Mouse (Mus musculus) liver, embryonic 14.5 days (tissue): Measurements from ENCODE around the gene Fkbp8. TPM values are rescaled to one million over a fixed set of nuclear protein-coding genes. Genes with fewer than 3 reads are reported as not detected.
"Not testable (repeated sequence)": the region's sequence is repeated elsewhere in the genome, so short reads cannot be mapped to it uniquely, and the experiment has no call there.

Experiments
- ATAC-seq: fragments of 200-750 bp; cut with Nextera tagmentation; 2 replicates; pipeline ENCODE4 v1.8.0; 2017; ENCODE audit warnings: moderate number of reproducible peaks, mild to moderate bottlenecking, moderate library complexity; ENCODE audit not compliant: insufficient read depth
- DNase-seq, 3 experiments: peaks; one replicate each; pipeline ENCODE4 v3.0.0-alpha.2; 2012 to 2013; ENCODE audit warnings: low read depth in 3 of 3, low spot score in 3 of 3
- H3K27ac ChIP-seq: fragments of 300-500 bp; sonication (generic); 2 replicates; pipeline ENCODE4 v1.5.1; 2014; ENCODE audit warnings: moderate library complexity, mild to moderate bottlenecking, control low read depth, inconsistent platforms
- H3K27me3 ChIP-seq: fragments of 300-500 bp; sonication (generic); 2 replicates; pipeline ENCODE4 v1.6.1; 2014; ENCODE audit warnings: mild to moderate bottlenecking, low read length, moderate library complexity; ENCODE audit not compliant: control insufficient read depth, insufficient read depth
- H3K36me3 ChIP-seq: fragments of 300-500 bp; sonication (generic); replicated peaks from 2 replicates; pipeline ENCODE4 v1.6.1; 2014; ENCODE audit warnings: low read depth; ENCODE audit not compliant: control insufficient read depth, insufficient read depth
- H3K4me1 ChIP-seq, 2 experiments: fragments of 200-500 bp in 1 of 2; fragments of 300-500 bp in 1 of 2; sonication (generic) in 1 of 2; replicated peaks; 2 replicates each; pipeline ENCODE4 v1.6.1; 2012 to 2014; ENCODE audit warnings: antibody characterized with exemption in 1 of 2, inconsistent platforms in 1 of 2, low read length in 1 of 2; ENCODE audit not compliant: control insufficient read depth in 2 of 2, insufficient read depth in 2 of 2
- H3K4me2 ChIP-seq: fragments of 300-500 bp; sonication (generic); 2 replicates; pipeline ENCODE4 v1.6.1; 2014; ENCODE audit warnings: low read depth, mild to moderate bottlenecking, control low read depth, moderate library complexity
- H3K4me3 ChIP-seq, 2 experiments: fragments of 200-500 bp in 1 of 2; fragments of 300-500 bp in 1 of 2; sonication (generic) in 1 of 2; 2 replicates each; pipeline ENCODE4 v1.5.1; 2012 to 2014; ENCODE audit warnings: low read depth in 2 of 2, low read length in 2 of 2, mild to moderate bottlenecking in 2 of 2, control low read depth in 1 of 2, inconsistent platforms in 1 of 2, moderate library complexity in 1 of 2; ENCODE audit not compliant: insufficient read depth in 1 of 2
- H3K9ac ChIP-seq: fragments of 300-500 bp; sonication (generic); replicated peaks from 2 replicates; pipeline ENCODE4 v1.6.1; 2014; ENCODE audit warnings: mild to moderate bottlenecking, control low read depth, moderate library complexity
- H3K9me3 ChIP-seq: fragments of 300-500 bp; sonication (generic); 2 replicates; pipeline ENCODE4 v1.6.1; 2016; ENCODE audit warnings: low read length, mixed read lengths; ENCODE audit not compliant: control insufficient read depth
- CTCF ChIP-seq: IDR thresholded peaks from 2 replicates; pipeline ENCODE4 v1.5.1; 2016; ENCODE audit warnings: antibody characterized with exemption, low read depth, control low read depth
- EP300 ChIP-seq: IDR thresholded peaks from 2 replicates; pipeline ENCODE4 v1.6.1; 2016; ENCODE audit warnings: antibody characterized with exemption, low read depth
- WGBS: fragments of 180-500 bp; shearing (Covaris S2); extraction: QIAGEN DNeasy Blood & Tissue Kit; methylation state at CpG from one replicate; pipeline ENCODE4 v1.1.7; 2014; ENCODE audit not compliant: insufficient replicate concordance; 5-methylcytosine and 5-hydroxymethylcytosine counted together
- polyA plus RNA-seq, 2 experiments: library from polyadenylated mRNA; depleted of rRNA in 1 of 2; stranded (reverse) in 1 of 2; unstranded in 1 of 2; fragments of >200 nt; fragmentation: Nextera tagmentation in 1 of 2; extraction: Ambion mirVana in 1 of 2; gene quantifications; 2 replicates each; pipeline versions ENCODE4 v1.2.1 to v1.2.3; 2012 to 2014

The Fkbp8 gene
- polyA plus RNA-seq, 2 experiments: 114 to 149 TPM

DNA sequence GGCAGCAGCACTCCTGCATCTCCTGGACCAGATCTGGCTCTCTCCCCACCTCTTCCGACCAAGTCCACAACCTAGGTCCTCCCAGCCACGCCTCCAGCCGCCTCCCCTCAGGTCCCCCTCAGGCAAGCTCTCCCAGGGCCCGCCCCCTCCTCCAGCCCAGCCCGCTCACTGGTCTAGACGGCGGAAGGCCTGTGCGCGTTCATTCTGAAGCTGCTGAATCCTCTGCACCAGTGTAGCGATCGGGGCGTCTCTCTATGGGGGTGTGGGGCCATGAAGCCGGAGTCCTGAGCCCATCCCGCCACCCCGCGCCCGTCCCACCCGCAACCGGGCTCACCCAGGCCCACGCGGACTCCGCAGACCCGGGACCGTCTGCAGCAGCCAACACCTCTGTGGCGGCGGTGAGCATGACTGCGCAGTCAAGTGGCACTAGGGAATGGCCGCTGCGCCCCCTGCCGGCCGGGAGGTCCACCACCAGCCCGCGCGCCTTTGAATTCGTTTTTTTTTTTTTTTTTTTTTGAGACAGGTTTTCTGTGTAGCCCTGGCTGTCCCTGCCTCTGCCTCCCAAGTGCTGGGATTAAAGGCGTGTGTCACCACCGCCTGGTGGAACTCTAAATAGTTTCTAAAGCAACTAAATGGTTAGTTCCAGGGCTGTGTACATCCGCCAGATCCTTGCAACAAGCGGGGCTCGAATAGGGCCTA is 21.0 kb upstream of the Fkbp8 start, which contains the start of gene Rex1bd:
TSS of gene Rex1bd (minus strand) at position 425 of the 699 bp plus-strand sequence.
- DNase-seq (peak; percentile 84 to 86 (median 85)), ATAC-seq (peak; percentile 78)
- Histone ChIP-seq H3K4me2 (peak within 1 kb of the TSS; percentile 83), H3K27ac (peak within 1 kb of the TSS; percentile 82), H3K36me3 (peaks cover 21% of the 10 kb centered on the region), H3K9me3 (no peaks in the 10 kb centered on the region), H3K4me1 (peaks cover 29 to 39% of the 10 kb centered on the region in 2 experiments), H3K9ac (peak within 1 kb of the TSS; percentile 83), H3K27me3 (peaks cover 5% of the 10 kb centered on the region; the same call in 1 of the 2 replicates), H3K4me3 (peak within 1 kb of the TSS; percentile 65 to 77)
- peak; percentile 96 for TF ChIP-seq CTCF
- TF ChIP-seq EP300: 0 out of 2 replicates have a peak, but pooled peaks have one; percentile 2
- 1% methylated on average over 40 of the region's 40 CpGs for WGBS

DNA sequence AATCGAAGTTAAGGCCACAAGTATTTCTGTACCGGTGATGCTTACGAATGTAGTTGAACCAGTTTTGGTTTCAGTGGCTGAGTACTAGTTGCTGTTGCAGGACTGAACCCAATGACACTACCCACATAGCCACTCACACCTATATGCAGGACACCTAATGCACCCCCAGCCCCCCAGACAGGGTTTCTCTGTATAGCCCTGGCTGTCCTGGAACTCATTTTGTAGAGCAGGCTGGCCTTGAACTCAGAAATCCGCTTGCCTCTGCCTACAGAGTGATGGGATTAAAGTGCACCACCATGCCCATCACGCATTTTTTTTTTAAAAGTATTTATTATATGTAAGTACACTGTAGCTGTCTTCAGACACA is 20.5 kb upstream of the Fkbp8 start:
- Histone ChIP-seq H3K36me3 (peaks cover 21% of the 10 kb centered on the region), H3K4me2 (peak overlapping the region; percentile 83), H3K9me3 (no peaks in the 10 kb centered on the region), H3K27me3 (0 out of 2 replicates have a peak, but pooled peaks cover 5% of the 10 kb centered on the region), H3K9ac (no peak overlapping the region; the same call in 1 of the 2 replicates), H3K27ac (peak overlapping the region; percentile 52), H3K4me1 (peaks cover 29 to 40% of the 10 kb centered on the region in 2 experiments), H3K4me3 (peak overlapping the region; percentile 36 to 77)
- no peak for TF ChIP-seq EP300
- no peak for TF ChIP-seq CTCF
- DNase-seq (no peak), ATAC-seq (no peak)
- 44% methylated on average over 5 of the region's 5 CpGs for WGBS

DNA sequence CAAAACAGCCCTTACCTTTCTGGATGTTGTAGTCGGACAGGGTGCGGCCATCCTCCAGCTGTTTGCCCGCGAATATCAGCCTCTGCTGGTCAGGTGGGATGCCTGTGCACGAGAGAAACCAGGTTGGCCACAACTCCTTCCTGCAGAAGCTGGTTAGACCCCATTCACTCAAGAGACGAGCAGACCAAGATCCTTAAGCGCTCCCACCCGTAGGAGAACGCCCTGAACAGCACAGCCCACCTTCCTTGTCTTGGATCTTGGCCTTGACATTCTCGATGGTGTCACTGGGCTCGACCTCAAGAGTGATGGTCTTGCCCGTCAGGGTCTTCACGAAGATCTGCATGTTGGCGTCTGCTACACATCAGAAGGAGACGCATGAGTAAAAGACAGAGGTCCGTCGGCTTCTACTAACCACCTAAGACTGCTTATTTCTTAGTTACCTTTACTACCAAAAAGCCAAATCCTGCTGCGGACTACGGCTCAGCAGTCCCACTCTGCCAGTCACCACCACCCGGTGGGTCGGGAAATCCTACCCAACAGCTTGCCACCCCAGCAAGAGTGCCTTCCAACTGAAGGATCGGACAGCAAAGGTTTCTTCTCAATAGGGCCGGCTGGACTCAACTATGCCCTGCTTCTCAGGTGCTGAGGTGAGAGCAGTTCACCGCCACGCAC is 18.1 kb upstream of the Fkbp8 start:
- Histone ChIP-seq H3K27me3 (no peaks in the 10 kb centered on the region), H3K4me3 (peak overlapping the region; percentile 64 to 90), H3K4me2 (peak overlapping the region; percentile 92), H3K9me3 (no peaks in the 10 kb centered on the region), H3K9ac (peak overlapping the region; percentile 96), H3K36me3 (peaks cover 38% of the 10 kb centered on the region), H3K27ac (peak overlapping the region; percentile 91), H3K4me1 (peaks cover 27 to 38% of the 10 kb centered on the region in 2 experiments)
- DNase-seq (no peak), ATAC-seq (no peak)
- WGBS: 2% methylated on average over 25 of the region's 25 CpGs
- TF ChIP-seq EP300: no peak
- no peak for TF ChIP-seq CTCF

DNA sequence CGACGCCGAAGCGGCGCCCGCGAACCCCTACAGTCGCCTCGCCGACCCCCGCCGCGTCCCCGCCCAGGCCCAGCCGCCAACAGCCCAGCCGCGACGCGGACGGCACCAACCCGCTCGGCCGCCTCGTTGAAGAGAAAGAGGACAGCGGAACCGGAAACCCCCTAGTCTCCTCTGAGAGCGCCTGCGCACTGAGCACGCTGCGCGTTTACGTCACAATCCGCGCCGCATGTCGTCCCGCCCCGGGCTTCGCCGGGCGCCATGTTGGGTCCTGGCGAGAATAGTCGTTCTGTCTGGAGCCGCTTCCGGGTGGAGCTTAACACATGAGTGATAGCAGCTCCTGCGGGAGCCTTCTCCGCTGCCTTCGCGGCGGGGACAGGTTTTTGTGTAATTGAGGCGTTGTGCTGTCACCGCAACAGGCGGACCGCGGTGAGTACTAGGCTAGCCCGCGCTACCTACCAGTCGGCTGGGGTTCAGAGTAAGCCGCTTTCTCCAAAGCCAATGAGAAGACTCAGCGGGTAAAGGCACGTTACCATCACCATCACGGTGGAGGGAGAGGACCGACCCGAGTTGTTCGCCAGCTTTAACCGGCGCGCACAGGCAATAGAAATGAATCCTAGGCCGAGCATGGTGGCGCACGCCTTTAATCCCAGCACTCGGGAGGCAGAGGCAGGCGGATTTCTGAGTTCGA is 17.2 kb upstream of the Fkbp8 start, which contains the start of gene Uba52:
TSS of gene Uba52 (minus strand) at position 574 of the 688 bp plus-strand sequence.
- H3K4me3 ChIP-seq: peak within 1 kb of the TSS; percentile 64 to 90
- ATAC-seq: peak; percentile 77
- DNase-seq: peak; percentile 93 to 95 (median 94)
- TF ChIP-seq CTCF (no peak), EP300 (0 out of 2 replicates have a peak, but pooled peaks have one; percentile 17)
- peak within 1 kb of the TSS; percentile 92 for H3K4me2 ChIP-seq
- H3K36me3 ChIP-seq: peaks cover 38% of the 10 kb centered on the region
- 1% methylated on average over 74 of the region's 74 CpGs for WGBS
- peaks cover 27 to 34% of the 10 kb centered on the region in 2 experiments for H3K4me1 ChIP-seq
- H3K27ac ChIP-seq: peak within 1 kb of the TSS; percentile 91
- H3K9ac ChIP-seq: peak within 1 kb of the TSS; percentile 96
- no peaks in the 10 kb centered on the region for H3K27me3 ChIP-seq
- no peaks in the 10 kb centered on the region for H3K9me3 ChIP-seq

DNA sequence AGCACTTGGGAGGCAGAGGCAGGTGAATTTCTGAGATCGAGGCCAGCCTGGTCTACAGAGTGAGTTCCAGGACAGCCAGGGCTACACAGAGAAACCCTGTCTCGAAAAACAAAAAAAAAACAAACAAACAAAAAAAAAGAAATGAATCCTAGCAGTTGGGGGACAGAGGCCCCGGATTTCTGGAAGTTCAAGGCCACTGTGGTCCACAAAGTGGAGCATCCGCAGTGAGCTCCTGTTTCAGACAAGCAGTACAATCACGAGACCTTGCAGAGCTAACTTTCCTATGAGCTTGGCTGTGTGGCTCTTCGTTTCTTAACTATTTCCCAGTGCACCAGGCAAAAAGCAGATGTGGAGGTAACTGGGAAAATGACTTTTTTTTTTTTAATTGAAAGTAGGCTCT is 16.4 kb upstream of the Fkbp8 start:
- not testable (repeated sequence) for H3K27me3 ChIP-seq, H3K9me3 ChIP-seq, ATAC-seq, DNase-seq
- peak overlapping the region; percentile 91 for H3K27ac ChIP-seq
- peak overlapping the region; percentile 64 to 90 for H3K4me3 ChIP-seq
- 31% methylated on average over 6 of the region's 6 CpGs for WGBS
- H3K36me3 ChIP-seq: peaks cover 38% of the 10 kb centered on the region
- peaks cover 22 to 27% of the 10 kb centered on the region in 2 experiments for H3K4me1 ChIP-seq
- peak overlapping the region; percentile 92 for H3K4me2 ChIP-seq
- H3K9ac ChIP-seq: peak overlapping the region; percentile 96
